Mouse (Mus musculus) left cerebral cortex, postnatal 4 days (tissue): ENCODE measurements at regions not wholly inside any gene's neighbourhood (a gene's known extent, or its start where the extent isn't known, plus 50 kb on each side); places are given as distances from the start of the nearest gene placed in this dataset.

Experiments
- DNase-seq: peaks from one replicate; pipeline ENCODE4 v3.0.0-alpha.2; 2022
- intact Hi-C: fragments of 180-260 bp; cut with DNase I; formaldehyde crosslinking; loops from one replicate; pipeline ENCODE4 v1.15.1; 2025

GRCm38 (mm10) chr6:51743105-51743660 lies 219.5 kb downstream of the Snx10 start:
- intact Hi-C loops = no loop called here
- no peak for DNase-seq

GRCm38 (mm10) chr6:51744607-51745006 lies 220.9 kb downstream of the Snx10 start:
- no peak for DNase-seq
- intact Hi-C loops = no loop called here

GRCm38 (mm10) chr6:51754239-51754681 lies 230.6 kb downstream of the Snx10 start:
- peak; percentile 52 for DNase-seq
- intact Hi-C loops = no loop called here

GRCm38 (mm10) chr6:51757131-51757530 lies 233.4 kb downstream of the Snx10 start:
- intact Hi-C loops = no loop called here
- peak; percentile 59 for DNase-seq

- DNase-seq = no peak
- intact Hi-C loops = no loop called here
Observed at GRCm38 (mm10) chr6:51757746-51758145, 234.0 kb downstream of the Snx10 start.

- DNase-seq = no peak
- intact Hi-C loops = no loop called here
Observed at GRCm38 (mm10) chr6:51758781-51759180, 235.1 kb downstream of the Snx10 start.

DNA sequence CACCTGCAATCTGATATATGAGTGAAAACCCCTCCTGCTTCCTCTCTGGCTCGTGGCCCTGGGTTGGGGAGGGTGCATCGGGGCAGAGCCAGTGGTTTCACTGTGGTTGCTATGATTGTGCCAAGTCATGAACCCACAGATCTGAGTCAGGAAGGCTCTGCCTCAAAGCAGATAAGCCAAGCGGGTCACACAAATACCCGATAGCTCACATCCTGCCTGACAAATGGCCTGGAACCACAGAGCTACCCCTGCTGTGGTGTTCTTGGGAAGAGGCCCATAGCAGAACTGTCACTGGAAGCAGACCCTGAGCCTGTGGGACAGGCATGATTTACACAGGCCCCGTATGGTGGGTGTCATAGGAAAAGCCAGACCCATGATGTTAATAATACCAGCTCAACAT lies 236.7 kb downstream of the Snx10 start:
- intact Hi-C loops = loop anchor here (10.0 kb wide), 1 partner anchor 146 kb away; no protein-coding TSS in a partner anchor
- DNase-seq = no peak

GRCm38 (mm10) chr6:51761506-51761905 lies 237.8 kb downstream of the Snx10 start:
- intact Hi-C loops = loop anchor here (10.0 kb wide), 1 partner anchor 147 kb away; no protein-coding TSS in a partner anchor
- no peak for DNase-seq

GRCm38 (mm10) chr6:51766482-51766881 lies 242.8 kb downstream of the Snx10 start:
- intact Hi-C loops = loop anchor here (10.0 kb wide), 1 partner anchor 152 kb away; no protein-coding TSS in a partner anchor
- DNase-seq = no peak

GRCm38 (mm10) chr6:51767582-51768341 lies 244.1 kb downstream of the Snx10 start:
- peak; percentile 81 for DNase-seq
- intact Hi-C loops = loop anchor here (10.0 kb wide), 1 partner anchor 153 kb away; no protein-coding TSS in a partner anchor

- intact Hi-C loops = no loop called here
- no peak for DNase-seq
Observed at GRCm38 (mm10) chr6:51771001-51771400, 241.3 kb downstream of the Skap2 start.

- no peak for DNase-seq
- intact Hi-C loops = no loop called here
Observed at GRCm38 (mm10) chr6:51771424-51771823, 240.9 kb downstream of the Skap2 start.

GRCm38 (mm10) chr6:51774771-51775170 lies 237.6 kb downstream of the Skap2 start:
- intact Hi-C loops = no loop called here
- no peak for DNase-seq

DNA sequence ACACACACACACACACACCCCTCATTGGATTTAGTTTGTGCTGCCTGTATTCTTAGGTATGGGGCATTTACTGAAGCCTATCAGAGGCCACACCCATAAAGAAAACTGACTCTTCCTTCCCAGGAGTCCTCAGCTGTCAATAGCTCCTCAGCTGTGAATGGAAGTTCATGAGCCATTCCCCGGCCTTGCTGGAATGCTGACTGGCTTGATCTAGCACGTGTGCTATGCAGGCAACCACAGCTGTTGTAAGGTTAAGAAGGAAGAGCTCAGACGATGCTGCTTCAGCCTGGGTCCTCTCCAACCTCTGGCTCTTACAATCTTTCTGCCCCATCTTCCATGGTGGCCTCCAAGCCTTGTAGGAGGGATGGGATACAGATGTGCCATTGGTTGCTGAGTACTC lies 226.7 kb downstream of the Skap2 start:
- DNase-seq = no peak
- intact Hi-C loops = no loop called here

- intact Hi-C loops = no loop called here
- no peak for DNase-seq
Observed at GRCm38 (mm10) chr6:51786836-51787235, 225.5 kb downstream of the Skap2 start.

DNA sequence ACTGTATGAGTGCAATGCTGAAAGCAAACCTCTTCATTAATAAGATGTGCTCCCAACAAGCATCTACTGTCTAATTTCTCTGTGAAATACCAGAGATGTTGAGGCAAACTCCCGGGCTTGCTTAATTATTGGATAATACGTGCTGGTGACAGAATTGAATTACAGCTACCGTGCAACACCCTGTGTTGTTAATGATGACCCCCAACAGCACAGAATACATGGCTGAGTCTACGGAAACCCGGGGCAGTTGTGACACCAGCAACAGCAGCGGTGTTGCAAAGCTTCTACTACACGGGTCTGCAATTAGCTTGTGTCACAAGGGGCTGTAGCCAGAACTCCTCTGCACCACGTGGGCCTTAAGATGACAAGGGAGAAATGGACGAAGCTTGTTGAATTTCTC lies 224.2 kb downstream of the Skap2 start:
- intact Hi-C loops = no loop called here
- no peak for DNase-seq

DNA sequence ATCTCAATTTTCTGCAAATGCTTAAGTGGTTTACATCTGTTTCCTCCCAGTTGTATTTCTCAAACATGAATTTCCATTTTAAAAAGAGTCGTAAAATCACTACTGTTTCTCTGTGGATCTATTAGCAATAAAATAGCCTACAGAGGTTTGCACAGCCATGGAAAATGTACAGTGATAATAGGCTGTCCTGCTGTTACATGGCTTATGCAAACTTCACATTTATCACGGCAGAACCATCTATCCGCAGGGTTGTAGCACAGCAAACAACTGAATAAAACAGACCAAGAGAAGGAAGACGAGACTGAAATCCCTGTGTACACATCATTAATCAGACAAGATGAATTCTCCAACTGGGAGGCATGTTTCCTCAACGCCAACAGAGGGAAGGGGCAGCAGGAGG lies 222.1 kb downstream of the Skap2 start:
- intact Hi-C loops = no loop called here
- no peak for DNase-seq

DNA sequence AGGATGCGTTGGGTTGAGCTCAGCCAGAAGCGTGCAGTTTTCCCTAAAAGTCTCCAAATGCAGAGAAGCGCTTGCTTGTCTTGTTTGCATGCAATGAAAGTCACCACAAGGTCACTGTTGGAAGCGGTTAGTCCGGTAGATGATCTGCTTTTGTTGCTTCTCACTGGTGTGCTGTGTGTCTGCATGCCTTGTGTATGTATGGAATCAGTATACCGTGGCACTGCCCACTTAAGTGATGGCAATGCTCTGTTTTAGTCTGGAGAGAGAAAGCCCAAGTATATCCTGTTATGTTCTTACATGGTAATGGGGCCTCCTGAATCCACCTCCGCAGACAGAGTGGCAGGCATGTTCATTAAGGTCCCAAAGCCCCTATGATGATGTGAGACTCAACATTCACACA lies 221.7 kb downstream of the Skap2 start:
- no peak for DNase-seq
- intact Hi-C loops = no loop called here

DNA sequence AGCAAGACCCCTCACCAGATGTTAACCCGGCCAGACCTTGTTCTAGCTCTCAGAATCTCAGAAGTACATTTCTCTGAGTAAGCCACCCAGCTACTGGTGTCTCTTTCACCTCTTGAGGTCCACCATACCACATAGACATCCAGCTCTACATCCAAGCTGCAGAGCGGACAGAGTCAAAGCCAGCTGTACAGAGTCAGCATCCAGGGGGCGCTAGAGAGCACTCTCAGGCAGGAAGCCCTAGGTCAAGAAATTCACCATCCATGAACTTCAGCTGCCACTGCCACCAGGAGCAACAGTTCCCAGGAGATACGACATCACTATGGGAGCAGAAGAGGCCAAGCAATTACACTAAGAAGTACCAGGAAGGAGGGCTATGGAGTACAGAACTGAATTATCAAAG lies 217.0 kb downstream of the Skap2 start:
- intact Hi-C loops = no loop called here
- peak; percentile 23 for DNase-seq

DNA sequence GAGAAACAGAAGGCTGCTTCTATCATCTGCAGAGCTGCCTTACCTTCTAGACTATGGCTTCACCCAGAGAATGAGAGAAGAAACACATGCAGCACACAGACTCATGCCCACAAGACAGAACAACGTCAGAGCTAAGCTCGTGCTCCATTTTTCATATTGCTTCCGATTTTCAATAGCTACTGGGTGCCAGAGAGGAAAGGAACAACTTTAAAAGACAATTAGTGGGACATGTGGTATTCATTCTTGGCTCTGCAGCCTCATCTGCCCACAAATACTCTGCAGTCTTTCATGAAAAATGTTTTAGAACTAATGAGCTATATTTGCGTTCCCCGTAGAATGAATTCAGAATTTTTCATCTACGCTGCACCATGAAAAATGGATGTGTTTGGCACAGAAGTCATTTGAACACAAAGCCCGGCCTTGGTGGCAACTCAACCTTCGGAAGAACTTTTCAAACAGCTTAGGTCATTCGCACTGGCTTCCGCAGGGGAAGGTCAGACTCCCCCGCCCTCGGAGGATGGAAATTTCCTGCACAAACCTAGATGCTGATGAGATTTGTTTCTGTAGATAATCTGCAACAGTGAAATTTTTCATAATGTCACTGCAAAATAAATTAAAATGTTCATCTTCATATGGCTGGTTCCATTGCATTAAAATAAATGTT lies 213.6 kb downstream of the Skap2 start:
- intact Hi-C loops = no loop called here
- DNase-seq = no peak

- intact Hi-C loops = no loop called here
- no peak for DNase-seq
Observed at GRCm38 (mm10) chr6:51805656-51806055, 206.7 kb downstream of the Skap2 start.
